Mouse (Mus musculus): ENCODE results near the gene Vgf.

- TF ChIP-seq CTCF (IDR thresholded peaks at IDR 0.05; ENCODE audit: low read depth, low read length) = no peak
- TF ChIP-seq POLR2A (IDR thresholded peaks at IDR 0.05; ENCODE audit: borderline replicate concordance, low read depth, low read length) = no peak
Measured at GRCm38 (mm10) chr5:137007276-137007675, 18.9 kb upstream of the Vgf start.
